In genomic region chr3:66592259-66592658, GRCm38 (mm10) we compare ENCODE assay signal across 19 mouse cellular contexts.
A peak's percentile ranks its signal among the peaks of the same experiment; 100 is the strongest.
DNase-seq lines count a peak whose midpoint lies in the region; ATAC-seq lines count a peak whose summit lies in the region.
"Had no signal": no experiment of that assay in that cellular context is flagged by ENCODE, and none has a peak within 500 bp of the region (broad histone marks: within the 10 kb centered on the region; RNA-seq: fewer than 3 reads in every experiment).

No protein-coding gene starts in this region.

- WGBS in heart, embryonic 12.5 days = 20% methylated on average over 7 of the region's 7 CpGs
- WGBS in hindbrain, embryonic 11.5 days = 59% methylated on average over 7 of the region's 7 CpGs
- 49% methylated on average over 7 of the region's 7 CpGs for WGBS in hindbrain, embryonic 14.5 days

- no peak for ATAC-seq in heart, embryonic 12.5 days (ENCODE audit: insufficient number of reproducible peaks, low FRiP score)
- 0 out of 2 replicates have a peak, but pooled peaks have one; percentile 45 for ATAC-seq in hindbrain, embryonic 11.5 days (ENCODE audit: low FRiP score)
- no peak for ATAC-seq in hindbrain, embryonic 14.5 days (ENCODE audit: low FRiP score)
- ATAC-seq: forebrain, embryonic 16.5 days had no signal

- no peak overlapping the region for H3K9ac ChIP-seq in heart, embryonic 12.5 days
- no peak overlapping the region for H3K9ac ChIP-seq in hindbrain, embryonic 11.5 days (ENCODE audit: low read depth, low read length)
- no peak overlapping the region for H3K9ac ChIP-seq in hindbrain, embryonic 14.5 days
- H3K9ac ChIP-seq: embryonic facial prominence, embryonic 15.5 days; hindbrain, embryonic 15.5 days had no signal

- no peaks in the 10 kb centered on the region for H3K9me3 ChIP-seq in heart, embryonic 12.5 days (replicated peaks)
- no peaks in the 10 kb centered on the region for H3K9me3 ChIP-seq in hindbrain, embryonic 11.5 days (ENCODE audit: control insufficient read depth, low read length)
- H3K9me3 ChIP-seq in hindbrain, embryonic 14.5 days (ENCODE audit: control insufficient read depth, low read length) = no peaks in the 10 kb centered on the region
- H3K9me3 ChIP-seq: embryonic facial prominence, embryonic 15.5 days; forebrain, embryonic 10.5 days; hindbrain, embryonic 15.5 days had no signal

- no peak overlapping the region for H3K27ac ChIP-seq in heart, embryonic 12.5 days (ENCODE audit: poor library complexity, severe bottlenecking)
- no peak overlapping the region for H3K27ac ChIP-seq in hindbrain, embryonic 11.5 days (ENCODE audit: low read depth, low read length)
- no peak overlapping the region for H3K27ac ChIP-seq in hindbrain, embryonic 14.5 days
- H3K27ac ChIP-seq: embryonic facial prominence, embryonic 15.5 days; forebrain, embryonic 10.5 days; hindbrain, embryonic 15.5 days had no signal

- peaks cover 10% of the 10 kb centered on the region for H3K4me1 ChIP-seq in heart, embryonic 12.5 days (replicated peaks)
- no peaks in the 10 kb centered on the region for H3K4me1 ChIP-seq in hindbrain, embryonic 11.5 days (replicated peaks; ENCODE audit: control insufficient read depth, insufficient read depth, low read length)
- H3K4me1 ChIP-seq in hindbrain, embryonic 14.5 days (replicated peaks; ENCODE audit: control insufficient read depth, insufficient read depth, low read length) = no peaks in the 10 kb centered on the region
- H3K4me1 ChIP-seq: embryonic facial prominence, embryonic 15.5 days; hindbrain, embryonic 15.5 days had no signal

- no peaks in the 10 kb centered on the region for H3K27me3 ChIP-seq in heart, embryonic 12.5 days (replicated peaks)
- no peaks in the 10 kb centered on the region for H3K27me3 ChIP-seq in hindbrain, embryonic 11.5 days (ENCODE audit: control insufficient read depth, insufficient read depth, low read length)
- peaks cover 9% of the 10 kb centered on the region for H3K27me3 ChIP-seq in hindbrain, embryonic 14.5 days (ENCODE audit: control insufficient read depth, insufficient read depth, low read length)
- H3K27me3 ChIP-seq: embryonic facial prominence, embryonic 15.5 days; hindbrain, embryonic 15.5 days had no signal

- H3K4me3 ChIP-seq in heart, embryonic 12.5 days = no peak overlapping the region
- H3K4me3 ChIP-seq in hindbrain, embryonic 11.5 days (ENCODE audit: low read depth, low read length) = no peak overlapping the region
- no peak overlapping the region for H3K4me3 ChIP-seq in hindbrain, embryonic 14.5 days (replicated peaks; ENCODE audit: low read length)
- H3K4me3 ChIP-seq: embryonic facial prominence, embryonic 15.5 days; erythroblast, embryonic 14.5 days; forebrain, embryonic 10.5 days; hindbrain, embryonic 15.5 days had no signal

- DNase-seq in heart, adult 18-20 months = peak; percentile 4 to 13
- DNase-seq in hindbrain, embryonic 11.5 days (ENCODE audit: low spot score) = no peak
- DNase-seq in hindbrain, embryonic 14.5 days (ENCODE audit: low spot score) = no peak
- peak; percentile 15 for DNase-seq in mesoderm, embryonic 11.5 days (ENCODE audit: low read depth, low spot score)
- DNase-seq in retina, postnatal 1 day = peak; percentile 11
- DNase-seq in gastrocnemius, postnatal 10 days = no peak
- DNase-seq: adrenal gland, postnatal 10 days; cerebellum, adult 11 months; cerebellum, adult 8-10 months; cerebellum, postnatal 14 days; gastrocnemius, postnatal 14 days; kidney, adult 11 months; kidney, adult 9 months had no signal

- H3K36me3 ChIP-seq in heart, embryonic 12.5 days = no peaks in the 10 kb centered on the region
- H3K36me3 ChIP-seq in hindbrain, embryonic 11.5 days (ENCODE audit: control insufficient read depth, insufficient read depth, low read length) = no peaks in the 10 kb centered on the region
- no peaks in the 10 kb centered on the region for H3K36me3 ChIP-seq in hindbrain, embryonic 14.5 days (replicated peaks; ENCODE audit: control insufficient read depth, insufficient read depth)
- H3K36me3 ChIP-seq: embryonic facial prominence, embryonic 15.5 days; forebrain, embryonic 10.5 days; hindbrain, embryonic 15.5 days had no signal

- H3K4me2 ChIP-seq in heart, embryonic 12.5 days = no peak overlapping the region
- no peak overlapping the region for H3K4me2 ChIP-seq in hindbrain, embryonic 11.5 days (replicated peaks; ENCODE audit: low read depth, low read length)
- H3K4me2 ChIP-seq in hindbrain, embryonic 14.5 days (replicated peaks) = no peak overlapping the region
- H3K4me2 ChIP-seq: embryonic facial prominence, embryonic 15.5 days; hindbrain, embryonic 15.5 days had no signal

Comparison
In these comparisons a context has a peak if more than half of its experiments do, and no peak if none do; other contexts are left out.
1. DNase-seq: peak in heart, adult 18-20 months (2 of 2), mesoderm, embryonic 11.5 days (single experiment) and retina, postnatal 1 day (single experiment); none in hindbrain, embryonic 11.5 days (single experiment), hindbrain, embryonic 14.5 days (single experiment) and gastrocnemius, postnatal 10 days (single experiment).